Mouse (Mus musculus) cerebellum, postnatal 10 days (tissue): Measurements from ENCODE around the gene Tspan3.

ENCODE experiments used
- DNase-seq, 2 experiments: peaks; one replicate each; pipeline ENCODE4 v3.0.0; 2021; ENCODE audit warnings: mixed read lengths in 2 of 2

Gene Tspan3

DNA sequence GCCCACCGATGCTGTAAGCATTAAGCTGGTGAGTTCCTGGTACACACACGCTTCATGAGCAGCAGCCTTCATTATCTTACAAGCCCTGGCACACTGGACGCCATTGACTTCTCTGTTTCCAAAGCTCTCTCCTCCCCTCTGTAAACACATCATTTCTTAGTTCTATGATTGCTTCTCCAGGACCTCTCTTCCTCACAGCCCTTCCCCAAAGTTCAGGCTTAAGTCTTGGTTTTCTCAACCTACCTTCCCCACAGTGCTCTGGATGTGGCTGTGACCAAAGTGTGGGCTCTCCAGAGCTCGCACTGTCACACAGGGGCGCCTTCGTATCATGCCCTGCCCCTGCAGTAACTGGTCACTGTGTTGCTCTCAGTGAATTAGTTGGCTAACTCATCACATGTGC is at the start of gene Tspan3:
Gene Tspan3 (minus strand): TSS at position 101 of the 400 bp plus-strand sequence.
- DNase-seq = no peak

DNA sequence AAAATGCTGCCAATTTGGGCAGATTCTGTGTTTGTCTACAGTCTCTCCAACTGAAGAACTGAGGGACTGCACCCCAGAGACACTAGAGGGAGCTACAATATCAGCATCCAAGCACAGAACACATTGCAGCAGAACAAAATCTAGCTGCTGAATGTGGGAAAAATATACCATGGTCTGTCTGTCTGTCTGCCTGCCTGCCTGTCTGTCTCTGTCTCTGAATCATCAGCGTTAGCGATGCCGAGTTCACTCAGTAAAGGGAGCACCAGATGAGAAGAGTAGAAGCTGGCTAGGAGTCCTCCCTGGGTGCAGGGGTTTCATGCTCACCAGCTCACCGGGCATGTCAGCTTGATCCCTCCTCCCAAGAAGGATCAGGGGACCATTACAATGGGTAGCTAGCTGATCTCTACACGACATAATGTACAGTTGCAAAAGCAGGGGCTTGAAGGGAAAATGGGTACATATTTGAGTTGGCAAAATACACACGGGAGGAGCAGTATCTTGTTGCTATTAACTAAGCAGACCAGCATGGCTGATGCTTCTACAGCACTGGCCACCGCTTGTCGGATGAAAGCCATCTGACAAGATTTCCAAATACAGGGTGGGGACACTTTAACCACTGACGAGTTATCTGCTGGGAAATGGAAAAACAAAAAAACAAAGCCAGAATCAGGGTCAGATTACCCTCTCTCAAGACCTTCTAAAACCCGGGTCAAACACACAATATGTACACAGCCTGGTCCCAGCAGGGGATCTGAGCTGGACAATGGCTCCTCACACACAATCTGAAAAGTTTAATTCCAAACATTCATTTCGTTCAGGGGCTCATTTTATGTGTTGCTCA is 48.4 kb upstream of the Tspan3 start:
- peak; percentile 76 to 78 for DNase-seq

DNA sequence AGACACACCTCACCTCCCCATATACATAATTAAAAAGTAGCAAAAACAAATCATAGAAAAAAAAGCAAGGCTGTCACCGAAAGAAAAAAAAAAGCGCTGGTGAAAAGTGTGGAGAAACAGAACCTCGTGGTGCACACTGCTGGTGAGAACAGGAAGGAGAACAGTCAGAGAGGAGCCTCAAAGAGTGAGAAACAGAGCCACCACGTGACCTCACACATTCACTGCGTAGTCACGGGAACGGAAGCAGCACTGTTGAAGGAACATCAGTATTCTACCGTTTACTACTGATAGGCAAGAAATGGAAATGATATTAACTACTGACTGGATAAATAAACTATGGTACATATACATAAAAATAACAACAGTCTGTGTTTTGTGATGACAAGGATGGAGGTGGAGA is 43.5 kb upstream of the Tspan3 start:
- DNase-seq = no peak

DNA sequence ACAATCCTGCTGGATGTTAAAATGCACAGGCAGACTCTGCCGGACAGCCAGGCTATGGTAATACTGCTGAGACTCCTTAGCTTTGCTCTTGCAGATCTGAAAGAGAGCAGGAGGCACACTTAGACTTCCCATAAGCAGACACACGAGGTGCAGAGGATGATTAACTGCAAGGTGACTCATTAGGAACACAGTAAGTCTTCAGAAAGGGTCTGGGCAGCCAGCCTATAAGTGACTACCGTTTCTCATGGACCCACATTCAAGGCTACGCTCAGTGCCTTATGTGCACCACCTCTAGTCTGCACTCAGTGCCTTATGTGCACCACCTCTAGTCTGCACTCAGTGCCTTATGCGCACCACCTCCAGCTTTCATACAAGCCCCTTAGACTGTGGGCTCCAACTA is 42.2 kb upstream of the Tspan3 start:
- no peak for DNase-seq

DNA sequence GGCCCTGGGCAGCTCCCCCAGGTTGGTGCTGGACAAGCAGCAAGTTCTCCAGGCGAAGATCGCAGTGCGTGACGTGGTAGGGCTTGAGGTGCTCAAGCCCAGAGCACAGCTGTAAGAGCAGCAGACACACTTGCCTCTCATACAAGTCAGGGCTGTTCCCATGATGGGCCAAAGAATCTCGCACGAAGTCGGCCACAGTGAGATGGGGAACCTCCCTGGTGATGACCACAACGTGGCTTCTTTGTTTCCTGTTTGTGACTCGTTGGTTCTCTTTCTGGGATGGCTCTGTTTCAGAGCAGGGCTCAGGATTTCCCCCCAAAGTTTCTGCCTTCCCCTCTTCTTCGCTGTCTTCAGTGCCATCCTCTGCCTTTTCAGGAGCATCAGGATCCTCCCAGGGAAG is 41.8 kb upstream of the Tspan3 start:
- no peak for DNase-seq

DNA sequence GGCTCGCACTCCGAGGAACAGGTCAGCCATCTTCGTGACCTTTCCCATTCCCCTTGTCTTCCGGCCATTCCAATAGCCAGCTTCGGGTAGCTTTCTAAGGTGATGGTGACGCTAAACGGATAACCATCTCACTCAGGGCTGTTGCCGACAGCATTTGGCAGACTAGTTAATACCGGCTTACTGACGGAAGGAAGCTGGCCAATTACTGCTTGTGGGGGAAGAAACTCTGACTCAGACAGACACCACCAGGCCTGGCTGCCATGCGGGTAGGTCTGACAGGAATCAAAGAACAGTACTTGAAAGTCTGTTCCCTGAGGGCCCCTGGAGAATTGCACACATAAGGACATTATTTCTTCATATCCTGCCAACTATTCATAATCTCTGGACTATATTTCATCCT is 40.1 kb upstream of the Tspan3 start:
- no peak for DNase-seq

DNA sequence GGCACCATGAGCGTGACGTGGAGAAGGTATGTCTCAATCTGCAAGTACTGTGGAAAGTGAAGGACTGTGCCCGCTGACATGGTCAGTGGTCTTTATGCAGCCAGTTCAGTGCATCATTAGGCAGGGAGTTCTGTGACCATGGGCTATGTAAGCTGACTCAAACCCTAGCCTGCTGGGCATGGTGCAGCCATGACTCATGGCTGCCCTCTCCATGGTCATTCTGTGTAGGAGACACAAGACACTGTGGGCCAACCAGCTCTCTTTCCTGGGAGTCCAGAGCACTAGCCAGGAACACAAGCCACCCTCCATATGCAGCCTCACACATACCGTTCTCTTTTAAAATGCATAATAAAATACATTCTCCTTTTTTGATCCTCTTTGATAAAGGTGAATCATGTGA is 39.0 kb upstream of the Tspan3 start:
- DNase-seq = no peak

DNA sequence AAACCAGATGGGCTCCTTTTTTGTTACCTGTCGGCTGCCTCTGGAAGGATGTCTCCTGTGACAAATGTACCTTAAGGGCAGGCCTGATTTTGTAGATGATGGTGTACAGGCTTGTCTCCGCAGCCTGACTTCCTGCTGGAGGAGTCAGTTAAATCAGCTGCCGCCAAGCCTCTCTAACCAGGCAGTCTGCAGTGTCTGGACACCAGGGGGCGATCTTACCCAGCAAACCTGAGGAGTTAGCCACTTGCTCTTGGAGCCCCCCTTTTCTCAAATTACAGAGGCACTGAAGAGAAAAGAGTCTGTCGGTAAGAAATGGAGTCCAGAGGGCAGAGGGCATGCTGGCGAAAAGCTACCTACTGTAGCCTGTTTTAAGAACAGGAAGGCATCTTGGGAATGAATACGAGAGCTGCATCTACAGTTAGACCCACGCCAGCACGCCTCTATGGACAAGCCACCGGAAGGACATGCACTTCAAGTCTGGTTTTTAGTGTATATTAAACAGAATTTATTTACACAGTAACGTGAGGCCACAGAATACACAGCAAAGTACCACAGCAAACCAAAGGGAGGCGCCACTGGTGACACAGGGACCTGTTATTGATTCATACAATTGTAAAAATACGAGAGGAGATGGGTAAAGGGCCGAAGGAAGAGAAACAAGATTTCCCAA is 35.5 kb upstream of the Tspan3 start:
- DNase-seq = peak; percentile 96 to 97

DNA sequence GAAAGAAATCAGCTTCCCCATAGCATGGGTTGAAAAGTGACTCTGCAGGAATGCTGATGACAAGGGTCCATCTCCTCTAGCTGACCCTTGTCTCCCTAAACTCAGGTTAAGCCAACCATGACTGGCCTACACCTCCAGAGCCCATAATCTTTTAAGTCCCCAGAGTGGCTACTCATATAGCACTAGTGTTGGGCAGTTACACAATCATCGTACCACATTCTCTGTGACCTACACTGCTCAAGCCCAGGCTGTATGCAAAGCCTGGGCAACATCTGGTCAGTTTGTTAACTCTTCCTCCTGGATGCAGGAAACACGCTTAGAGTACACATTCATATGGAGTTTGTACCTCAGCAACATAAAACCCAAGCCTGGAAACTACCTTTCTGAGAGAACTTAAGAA is 34.9 kb upstream of the Tspan3 start:
- DNase-seq = no peak

DNA sequence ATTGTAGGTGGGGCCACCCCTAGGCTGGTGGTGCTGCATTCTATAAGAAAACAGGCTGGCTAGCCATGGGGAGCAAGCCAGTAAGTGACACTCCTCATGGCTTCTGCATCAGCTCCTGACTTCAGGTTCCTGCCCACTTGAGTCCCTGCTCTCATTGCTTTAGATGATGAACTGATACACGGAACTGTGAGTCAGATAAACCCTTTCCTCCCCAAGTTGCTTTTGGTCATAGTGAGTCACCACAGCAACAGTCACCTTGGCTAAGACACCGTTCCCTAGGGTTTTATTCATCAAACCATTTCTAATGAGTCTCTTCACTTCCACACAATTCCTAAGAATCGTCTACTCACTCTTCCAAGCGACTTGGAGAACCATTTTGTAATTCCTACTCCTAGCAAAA is 31.6 kb upstream of the Tspan3 start:
- DNase-seq = no peak

DNA sequence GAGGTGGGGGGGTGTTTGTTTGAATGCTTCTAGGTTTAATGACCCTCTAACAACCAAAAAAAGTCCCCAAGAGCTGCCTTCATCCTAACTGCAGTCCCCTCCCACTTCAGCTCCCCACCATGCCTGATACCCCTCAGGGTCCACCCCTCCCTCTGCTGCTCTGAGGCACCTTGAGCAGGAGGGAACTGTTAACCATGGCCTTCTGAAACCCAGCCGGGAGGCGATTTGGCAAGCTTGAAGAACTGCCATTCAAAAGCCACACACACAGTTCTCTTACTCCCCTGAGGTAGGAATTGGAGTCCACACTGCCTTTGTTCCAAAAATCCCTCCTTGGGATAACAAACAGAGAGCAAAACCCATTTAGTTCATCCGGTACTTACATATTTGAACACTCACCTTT is 29.9 kb upstream of the Tspan3 start:
- DNase-seq = no peak

DNA sequence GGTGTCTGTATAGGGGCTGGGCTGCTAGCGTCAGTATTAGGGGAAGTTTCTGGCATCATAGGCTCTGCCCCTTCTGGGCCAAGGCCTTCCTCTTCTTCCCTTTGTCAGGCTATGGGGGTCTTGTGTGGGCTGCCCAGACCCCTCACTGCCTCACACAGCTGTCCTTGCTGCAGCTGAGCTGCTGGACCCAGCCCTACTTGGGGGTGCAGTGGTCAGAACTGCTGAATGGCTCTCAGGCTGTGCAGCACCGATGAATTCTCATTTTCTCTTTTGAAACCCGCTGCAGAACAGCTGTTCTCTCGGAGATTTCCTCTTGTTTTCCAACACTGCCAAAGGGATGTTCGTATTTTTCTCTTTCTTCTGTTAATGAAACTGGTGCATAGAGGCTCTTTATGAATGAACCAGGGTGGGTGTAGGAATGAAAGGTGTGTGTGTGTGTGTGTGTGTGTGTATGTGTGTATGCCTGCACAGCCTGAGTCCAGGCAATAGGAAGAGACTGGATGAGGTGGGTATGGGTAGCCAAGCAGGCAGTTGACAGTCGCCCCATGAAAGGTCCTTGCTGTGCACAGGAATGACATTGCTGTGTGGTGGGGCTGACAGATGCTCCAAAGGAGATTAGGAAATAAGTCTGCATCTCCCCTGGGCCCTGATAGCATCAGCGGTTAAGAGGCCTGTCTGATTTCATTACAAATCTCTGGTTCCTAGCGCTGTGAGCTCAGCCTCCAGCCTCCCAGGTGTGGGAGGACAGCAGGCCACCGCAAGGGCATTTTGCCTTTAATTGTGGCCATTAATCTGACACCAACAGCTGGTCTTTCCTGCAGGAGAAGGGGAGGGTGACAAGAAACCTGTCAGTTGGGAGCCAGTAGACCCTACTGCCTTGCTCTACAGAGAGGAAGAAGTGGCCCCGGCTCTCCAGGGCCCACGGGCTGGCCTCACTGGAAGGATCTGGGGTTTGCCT is 26.5 kb upstream of the Tspan3 start:
- peak in 1 of 2 experiments; percentile 20 for DNase-seq

DNA sequence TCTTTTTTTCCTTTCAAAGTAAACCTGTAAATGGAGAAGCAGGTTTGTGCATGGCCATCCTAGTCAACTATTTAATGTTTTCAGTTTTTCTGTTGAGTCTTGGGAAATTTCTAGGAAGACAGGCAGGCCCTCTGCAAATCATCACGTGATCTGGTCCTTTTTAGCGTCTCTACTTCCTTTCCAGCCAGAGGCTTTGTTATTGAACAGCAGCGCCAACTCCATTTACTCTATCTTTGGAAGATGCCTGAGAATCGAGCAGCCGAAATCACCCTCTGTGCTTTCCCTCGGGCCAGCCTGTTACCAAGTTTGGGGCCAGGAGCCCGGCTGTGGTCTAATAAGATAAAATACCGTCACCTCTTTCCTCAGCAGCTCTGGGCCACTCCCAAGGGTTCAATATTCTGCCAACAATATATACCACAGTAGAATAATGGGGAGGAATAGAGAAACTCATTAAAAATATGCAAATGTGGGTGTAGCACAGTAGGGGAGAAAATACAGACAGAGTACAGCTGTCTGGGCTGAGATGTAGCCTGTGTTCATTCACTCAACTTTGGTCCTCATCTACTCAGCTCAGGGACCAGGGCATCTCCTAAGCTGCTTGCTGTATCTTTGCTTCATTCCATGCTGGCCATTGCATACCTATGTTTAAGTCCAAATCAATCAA is 15.0 kb upstream of the Tspan3 start:
- DNase-seq = no peak

DNA sequence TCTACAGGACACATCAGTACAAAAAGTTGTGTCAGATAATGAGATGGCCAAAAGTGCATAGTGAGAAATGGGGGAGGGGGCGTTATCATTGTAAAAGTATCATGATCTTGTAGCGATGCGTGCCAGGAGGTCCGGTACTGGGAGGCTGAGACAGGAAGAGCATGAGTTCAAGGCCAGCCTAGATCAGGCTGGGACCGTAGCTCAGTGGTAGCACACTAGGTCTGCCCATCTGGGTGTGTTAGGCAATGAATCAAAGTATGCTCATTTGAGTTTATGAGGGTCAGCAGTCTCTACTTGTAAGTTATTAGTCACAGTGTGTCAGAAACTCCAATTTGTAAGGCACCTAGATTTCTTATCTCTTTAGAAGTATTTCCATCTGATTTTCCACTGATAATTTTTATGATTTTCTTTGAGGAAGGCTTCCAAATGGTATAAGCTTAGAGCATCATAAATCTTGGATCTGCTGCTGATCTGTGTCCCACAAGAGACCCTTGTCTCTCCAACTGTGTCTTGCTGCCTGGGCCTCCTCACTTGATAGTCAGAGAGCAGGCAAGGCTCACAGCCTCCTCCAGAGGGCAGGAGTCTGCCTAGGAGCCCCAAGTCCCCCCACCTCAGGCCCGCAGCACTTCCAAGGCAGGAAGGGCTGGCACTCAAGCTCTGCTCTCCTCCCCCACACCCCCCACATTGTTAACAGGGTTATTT is 14.3 kb upstream of the Tspan3 start:
- peak; percentile 54 to 57 for DNase-seq

DNA sequence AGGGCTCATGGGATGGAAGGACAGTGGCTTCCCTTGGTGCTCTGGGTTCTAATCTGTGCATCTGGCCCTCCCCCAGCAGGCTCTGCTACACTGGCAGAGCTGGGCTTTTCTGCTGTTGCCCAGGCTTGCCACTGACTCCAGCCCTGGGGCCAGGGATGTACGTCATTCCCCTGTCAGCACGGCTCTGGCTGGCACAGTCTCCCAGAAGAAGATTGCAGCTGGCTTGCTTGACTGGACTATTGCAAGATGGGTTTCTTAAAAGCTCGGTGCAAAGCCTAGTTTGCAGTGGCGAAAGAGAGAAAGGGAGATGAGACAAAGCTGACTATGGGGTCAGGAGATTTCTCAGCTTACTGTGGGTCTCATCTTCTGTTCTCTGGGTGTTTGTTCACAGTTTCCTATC is 12.1 kb upstream of the Tspan3 start:
- peak in 1 of 2 experiments; percentile 30 for DNase-seq

DNA sequence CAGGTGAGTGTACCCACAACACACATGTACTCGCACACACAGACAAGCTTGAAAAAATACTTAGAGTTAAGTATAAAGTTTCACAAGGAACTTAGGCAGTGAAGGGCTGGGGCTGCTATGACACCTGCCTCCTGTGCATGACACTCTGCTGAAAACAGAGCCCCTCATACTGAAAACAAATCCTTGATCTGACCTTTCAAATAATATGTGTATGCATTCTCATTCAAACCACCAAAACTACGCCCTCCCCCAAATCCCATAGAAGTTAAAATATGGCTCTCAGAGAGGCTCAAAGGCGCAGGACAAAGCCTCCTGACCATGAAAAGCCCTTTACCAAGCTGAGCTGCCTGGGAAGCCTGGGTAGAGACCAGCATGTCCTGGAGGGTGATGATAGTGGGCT is 10.0 kb upstream of the Tspan3 start:
- no peak for DNase-seq

DNA sequence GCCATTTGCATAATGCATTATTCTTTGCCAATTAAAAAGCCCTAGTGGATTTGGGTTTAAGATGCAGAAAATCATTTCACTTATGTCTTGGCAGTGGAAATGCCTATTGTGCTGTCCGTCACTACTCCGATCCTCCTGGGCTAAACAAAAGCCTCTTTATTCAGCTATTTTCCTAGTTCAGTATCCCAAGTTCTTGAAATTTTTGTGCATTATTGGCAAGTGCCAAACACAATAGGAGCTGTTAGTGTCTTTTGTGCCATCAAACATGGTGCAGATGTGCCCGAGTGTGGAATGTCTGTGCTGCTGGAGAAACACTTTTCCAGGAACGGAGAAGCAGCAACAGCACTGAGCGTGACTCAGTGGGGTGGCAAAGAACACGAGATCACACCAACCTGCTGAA is 2.4 kb upstream of the Tspan3 start:
- no peak for DNase-seq

DNA sequence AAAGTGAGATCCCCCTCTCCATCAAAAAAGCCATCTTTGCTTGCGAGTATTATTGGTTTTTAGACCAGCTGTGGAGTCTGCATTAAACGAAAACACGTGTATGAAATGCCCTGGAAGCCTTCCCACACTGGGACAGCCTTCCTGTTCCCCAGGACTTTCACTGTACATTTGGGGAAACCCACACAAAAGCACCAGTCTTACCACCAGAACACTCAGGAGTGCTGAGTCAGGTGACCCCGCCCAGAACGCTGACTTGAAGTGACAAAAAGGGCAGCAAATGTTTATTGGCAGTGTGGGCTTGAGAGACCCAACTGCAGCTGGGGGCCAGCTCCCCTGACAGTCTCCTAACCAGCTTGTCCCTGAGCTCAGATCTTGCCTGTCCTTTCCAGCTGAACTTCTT is 884 bp upstream of the Tspan3 start:
- DNase-seq = no peak

DNA sequence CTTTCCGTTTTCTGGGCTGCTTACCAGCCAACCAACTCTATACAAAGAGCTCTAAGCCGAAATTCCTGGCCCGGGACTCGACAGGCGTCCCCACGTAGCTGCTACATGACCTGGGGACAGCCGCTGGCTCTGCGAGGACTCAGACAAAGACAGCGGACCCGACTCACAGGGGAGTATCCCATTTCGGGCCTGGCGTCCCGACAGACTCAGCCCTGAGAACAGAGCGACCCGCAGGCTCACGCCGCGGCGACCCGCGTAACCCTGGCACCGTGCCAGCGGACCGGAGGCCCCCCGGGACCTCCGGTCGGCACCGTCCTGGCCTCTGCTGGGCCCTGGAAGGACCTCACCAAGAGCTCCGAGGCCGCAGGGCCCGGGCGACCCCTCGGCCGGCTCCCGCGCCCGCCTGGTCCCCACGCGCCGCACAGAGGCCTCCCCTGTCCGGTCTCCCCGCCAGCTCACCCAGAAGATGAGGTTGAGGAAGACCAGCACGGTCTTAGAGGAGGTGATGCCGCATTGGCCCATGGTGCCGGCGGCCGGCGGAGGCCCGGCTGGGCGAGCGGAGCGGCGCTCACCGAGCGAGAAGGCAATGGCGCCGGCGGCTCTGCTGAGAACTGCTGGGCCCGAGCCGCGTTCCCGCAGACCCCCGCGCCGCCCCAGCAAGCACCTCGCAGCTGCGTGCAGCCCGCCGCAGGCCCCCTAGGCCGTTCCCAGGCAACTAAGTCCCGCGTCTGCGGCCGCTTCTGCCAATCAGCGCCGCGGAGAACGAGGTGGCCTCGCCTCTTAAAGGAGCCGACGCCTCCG is 4.7 kb downstream of the Tspan3 start:
- DNase-seq = peak; percentile 93 to 96

DNA sequence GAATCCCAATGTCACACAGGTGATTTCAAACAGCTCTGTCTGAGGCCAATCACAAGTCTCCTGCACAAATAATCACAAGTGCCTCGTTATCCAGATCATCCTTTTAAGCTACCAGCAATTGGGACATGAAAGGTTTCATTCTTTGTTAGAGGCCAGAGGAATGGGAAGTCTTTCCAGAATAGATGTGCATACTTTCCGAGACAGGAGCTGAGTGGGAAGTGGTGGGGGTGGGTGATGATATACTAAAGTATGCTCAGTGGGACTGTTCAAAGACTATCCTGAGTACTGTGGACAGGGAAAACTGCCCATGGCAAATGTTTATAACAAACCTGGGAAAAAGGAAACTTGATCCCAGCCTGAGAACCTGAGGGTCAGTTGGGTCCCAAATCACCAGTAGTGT is 5.8 kb downstream of the Tspan3 start:
- DNase-seq = no peak

DNA sequence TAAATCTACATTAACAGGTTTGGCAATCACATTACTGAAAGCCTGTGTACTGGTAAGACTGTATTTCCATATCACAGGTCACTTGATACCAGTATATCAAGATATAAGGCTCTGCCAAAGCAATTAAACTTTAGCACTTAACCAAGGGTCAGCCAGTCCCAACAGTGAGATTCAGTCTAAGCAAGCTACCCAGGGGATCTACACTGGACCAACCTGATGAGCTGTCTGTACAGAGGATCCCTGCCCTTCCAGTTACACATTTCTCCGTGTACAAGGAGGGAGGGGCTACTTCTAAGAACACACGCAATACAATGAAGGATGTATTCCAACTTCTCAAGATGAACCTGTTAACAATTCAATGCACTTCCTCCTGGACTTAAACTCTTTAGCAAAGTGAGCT is 7.2 kb downstream of the Tspan3 start:
- DNase-seq = no peak
